ENCODE assay signal across 11 mouse cellular contexts in the genomic region with DNA sequence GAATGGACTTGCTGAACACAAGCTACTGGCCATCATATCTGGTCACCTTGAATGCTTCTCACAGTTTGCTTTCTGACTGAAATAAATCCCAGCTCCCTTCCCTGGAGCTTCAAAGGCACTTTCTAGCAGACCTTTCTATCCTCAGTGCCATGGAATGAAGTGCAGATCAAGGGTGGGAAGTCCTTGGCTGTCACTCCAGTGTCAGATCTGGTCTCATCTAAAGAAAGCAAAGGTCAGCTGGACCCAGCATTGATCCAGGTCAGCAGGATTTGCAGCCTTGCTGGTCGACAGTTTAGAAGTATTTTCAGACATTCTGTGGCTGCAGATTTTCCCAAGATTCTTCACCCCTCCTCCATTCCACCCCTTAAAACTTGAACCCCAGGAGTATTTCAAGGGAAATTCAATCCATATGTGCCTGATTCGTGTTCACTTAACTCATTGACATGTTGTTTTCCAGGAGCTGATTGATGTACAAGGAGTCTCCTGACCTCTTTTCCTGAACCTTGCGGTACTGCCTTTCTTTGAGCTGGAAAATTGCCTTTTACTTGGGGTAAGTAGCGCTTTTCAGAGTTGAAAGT.
DNase-seq lines count a peak whose midpoint lies in the region; ATAC-seq lines count a peak whose summit lies in the region.
"Had no signal": no experiment of that assay in that cellular context is flagged by ENCODE, and none has a peak within 500 bp of the region (broad histone marks: within the 10 kb centered on the region; RNA-seq: fewer than 3 reads in every experiment).

No protein-coding gene starts in this region.

- no peaks in the 10 kb centered on the region for H3K36me3 ChIP-seq in embryonic facial prominence, embryonic 11.5 days (replicated peaks; ENCODE audit: control insufficient read depth, insufficient read depth, low read depth, low read length)
- no peaks in the 10 kb centered on the region for H3K36me3 ChIP-seq in limb, embryonic 12.5 days
- H3K36me3 ChIP-seq: hindbrain, embryonic 13.5 days had no signal

- H3K4me3 ChIP-seq in embryonic facial prominence, embryonic 11.5 days (ENCODE audit: low read depth, low read length), result no peak overlapping the region
- no peak overlapping the region for H3K4me3 ChIP-seq in limb, embryonic 12.5 days (replicated peaks)
- H3K4me3 ChIP-seq: hindbrain, embryonic 13.5 days had no signal

- H3K9ac ChIP-seq in embryonic facial prominence, embryonic 11.5 days (replicated peaks; ENCODE audit: low read length), result no peak overlapping the region
- no peak overlapping the region for H3K9ac ChIP-seq in limb, embryonic 12.5 days (replicated peaks)
- H3K9ac ChIP-seq: hindbrain, embryonic 13.5 days had no signal

- H3K4me1 ChIP-seq in embryonic facial prominence, embryonic 11.5 days (ENCODE audit: control insufficient read depth, insufficient read depth, low read length), result no peaks in the 10 kb centered on the region; the same call in 1 of the 2 replicates
- peaks cover 31% of the 10 kb centered on the region for H3K4me1 ChIP-seq in limb, embryonic 12.5 days (replicated peaks)
- H3K4me1 ChIP-seq: hindbrain, embryonic 13.5 days had no signal

- no peak for ATAC-seq in embryonic facial prominence, embryonic 11.5 days (replicated peaks; ENCODE audit: insufficient number of reproducible peaks, low FRiP score, low TSS enrichment, low read depth)
- ATAC-seq in limb, embryonic 12.5 days (ENCODE audit: insufficient number of reproducible peaks, insufficient read depth, low FRiP score, low TSS enrichment, low read depth), result no peak

- H3K27ac ChIP-seq in embryonic facial prominence, embryonic 11.5 days (replicated peaks; ENCODE audit: low read depth, low read length), result no peak overlapping the region
- no peak overlapping the region for H3K27ac ChIP-seq in limb, embryonic 12.5 days
- H3K27ac ChIP-seq: hindbrain, embryonic 13.5 days; macrophage had no signal

- peaks cover 3% of the 10 kb centered on the region; the same call in 1 of the 2 replicates for H3K27me3 ChIP-seq in embryonic facial prominence, embryonic 11.5 days (ENCODE audit: control insufficient read depth, insufficient read depth, low read length)
- 0 out of 2 replicates have a peak, but pooled peaks cover 3% of the 10 kb centered on the region for H3K27me3 ChIP-seq in limb, embryonic 12.5 days
- H3K27me3 ChIP-seq: hindbrain, embryonic 13.5 days had no signal

- no peaks in the 10 kb centered on the region for H3K9me3 ChIP-seq in embryonic facial prominence, embryonic 11.5 days (replicated peaks; ENCODE audit: control insufficient read depth, low read length)
- no peaks in the 10 kb centered on the region for H3K9me3 ChIP-seq in limb, embryonic 12.5 days
- H3K9me3 ChIP-seq: hindbrain, embryonic 13.5 days had no signal

- WGBS in embryonic facial prominence, embryonic 11.5 days, result 20% methylated on average over 4 of the region's 4 CpGs
- WGBS in limb, embryonic 12.5 days, result 9% methylated on average over 4 of the region's 4 CpGs

- no peak overlapping the region for H3K4me2 ChIP-seq in embryonic facial prominence, embryonic 11.5 days (ENCODE audit: low read depth, low read length)
- H3K4me2 ChIP-seq in limb, embryonic 12.5 days, result peak overlapping the region; percentile 19; the same call in 1 of the 2 replicates
- H3K4me2 ChIP-seq: hindbrain, embryonic 13.5 days had no signal

- peak; percentile 65 for DNase-seq in adrenal gland, adult 8-10 months
- DNase-seq in adrenal gland, postnatal 10 days, result peak; percentile 28
- DNase-seq in embryonic facial prominence, embryonic 11.5 days (ENCODE audit: low spot score), result peak; percentile 90
- DNase-seq in yolk sac, embryonic 10.5 days (ENCODE audit: low spot score), result no peak
- DNase-seq in urinary bladder, postnatal 36 days (ENCODE audit: low spot score in 2 of 2), result no peak
- no peak for DNase-seq in c-Kit-positive CD71-positive TER-119-positive erythroid progenitor cells, embryonic 14.5 days (ENCODE audit: low spot score)
- DNase-seq: cerebellum, postnatal 14 days; lung, adult 18-20 months had no signal

Comparison
In these comparisons a context has a peak if more than half of its experiments do, and no peak if none do; other contexts are left out.
1. DNase-seq: peak in adrenal gland, adult 8-10 months (single experiment), adrenal gland, postnatal 10 days (single experiment) and embryonic facial prominence, embryonic 11.5 days (single experiment); none in yolk sac, embryonic 10.5 days (single experiment), urinary bladder, postnatal 36 days (0 of 2) and c-Kit-positive CD71-positive TER-119-positive erythroid progenitor cells, embryonic 14.5 days (single experiment).